Mouse (Mus musculus): ENCODE data around the gene Itgb2. TPM values are rescaled to one million over a fixed set of nuclear protein-coding genes. Genes with fewer than 3 reads are reported as not detected.
A peak's percentile ranks its signal among the peaks of the same experiment; 100 is the strongest.

Gene Itgb2
- 154 and 176 TPM in 2 replicates for polyA plus RNA-seq (2012; rRNA removed)

DNA sequence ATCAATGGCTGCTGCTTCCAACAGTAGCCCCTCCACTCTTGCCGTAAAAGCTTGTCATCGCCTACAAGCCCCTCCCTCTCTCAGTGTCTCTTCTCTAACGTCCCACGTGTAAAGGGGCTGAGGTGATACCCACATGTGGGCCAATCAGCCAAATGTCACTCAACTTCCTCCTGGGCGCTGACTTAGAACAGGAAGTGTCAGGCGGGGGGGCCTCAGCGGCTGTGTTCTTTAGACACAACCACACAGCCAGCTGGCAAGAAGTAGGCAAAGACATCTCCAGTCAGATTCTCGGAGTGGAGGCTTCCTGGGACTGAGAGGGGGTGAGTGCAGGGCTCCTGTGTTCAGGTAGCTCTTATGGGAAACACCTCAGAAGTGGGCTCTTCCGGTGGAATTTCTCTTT, at the start of gene Itgb2:
TSS of gene Itgb2 (plus strand) at position 113 of the 400 bp plus-strand sequence.
- under 1% methylated on average over 9 of the region's 9 CpGs for WGBS
- Histone ChIP-seq H3K27me3 (ENCODE audit: control insufficient read depth, insufficient read depth, low read length) (no peaks in the 10 kb centered on the region), H3K4me1 (ENCODE audit: control insufficient read depth, insufficient read depth, insufficient read length) (peaks cover 15% of the 10 kb centered on the region; the same call in 1 of the 2 replicates), H3K4me3 (ENCODE audit: extremely low read depth, insufficient read depth, insufficient read length) (peak within 1 kb of the TSS; percentile 84), H3K27ac (ENCODE audit: insufficient read depth, low read length) (peak within 1 kb of the TSS; percentile 88), H3K36me3 (ENCODE audit: control insufficient read depth, insufficient read depth, low read length) (no peaks in the 10 kb centered on the region)
- TF ChIP-seq CTCF (IDR thresholded peaks at IDR 0.05; ENCODE audit: extremely low read depth, insufficient read depth, insufficient read length, insufficient replicate concordance), result no peak
- peak; percentile 55 for TF ChIP-seq POLR2A (IDR thresholded peaks at IDR 0.05; ENCODE audit: low read depth, low read length)
- peak; percentile 68 to 79 for DNase-seq (ENCODE audit: low read depth in 1 of 2, low spot score in 2 of 2)

DNA sequence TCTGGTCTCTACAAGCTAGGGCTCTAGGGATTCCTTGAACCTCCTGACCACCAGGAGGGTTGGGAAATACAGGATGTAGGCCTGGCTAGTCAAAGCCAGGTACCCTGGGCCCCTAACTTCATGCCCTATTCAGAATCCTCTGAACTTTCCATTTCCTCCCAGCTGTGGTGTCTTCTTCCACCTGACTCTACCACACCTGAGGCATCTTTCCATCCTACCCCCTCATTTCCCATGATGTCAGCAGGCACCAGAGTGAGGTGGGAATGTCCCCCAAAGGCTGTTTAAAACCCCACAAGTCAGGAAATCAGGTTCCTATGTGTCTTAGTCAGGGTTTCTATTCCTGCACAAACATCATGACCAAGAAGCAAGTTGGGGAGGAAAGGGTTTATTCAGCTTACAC, 48.2 kb upstream of the Itgb2 start:
- peaks cover 5% of the 10 kb centered on the region for H3K36me3 ChIP-seq (ENCODE audit: control insufficient read depth, insufficient read depth, low read length)
- H3K4me1 ChIP-seq (ENCODE audit: control insufficient read depth, insufficient read depth, insufficient read length), result no peaks in the 10 kb centered on the region
- TF ChIP-seq POLR2A (IDR thresholded peaks at IDR 0.05; ENCODE audit: low read depth, low read length), result no peak
- TF ChIP-seq CTCF (IDR thresholded peaks at IDR 0.05; ENCODE audit: extremely low read depth, insufficient read depth, insufficient read length, insufficient replicate concordance), result no peak
- no peak overlapping the region for H3K27ac ChIP-seq (ENCODE audit: insufficient read depth, low read length)
- H3K27me3 ChIP-seq (ENCODE audit: control insufficient read depth, insufficient read depth, low read length), result no peaks in the 10 kb centered on the region
- H3K4me3 ChIP-seq (ENCODE audit: extremely low read depth, insufficient read depth, insufficient read length), result no peak overlapping the region
- DNase-seq (ENCODE audit: low read depth in 1 of 2, low spot score in 2 of 2), result no peak

DNA sequence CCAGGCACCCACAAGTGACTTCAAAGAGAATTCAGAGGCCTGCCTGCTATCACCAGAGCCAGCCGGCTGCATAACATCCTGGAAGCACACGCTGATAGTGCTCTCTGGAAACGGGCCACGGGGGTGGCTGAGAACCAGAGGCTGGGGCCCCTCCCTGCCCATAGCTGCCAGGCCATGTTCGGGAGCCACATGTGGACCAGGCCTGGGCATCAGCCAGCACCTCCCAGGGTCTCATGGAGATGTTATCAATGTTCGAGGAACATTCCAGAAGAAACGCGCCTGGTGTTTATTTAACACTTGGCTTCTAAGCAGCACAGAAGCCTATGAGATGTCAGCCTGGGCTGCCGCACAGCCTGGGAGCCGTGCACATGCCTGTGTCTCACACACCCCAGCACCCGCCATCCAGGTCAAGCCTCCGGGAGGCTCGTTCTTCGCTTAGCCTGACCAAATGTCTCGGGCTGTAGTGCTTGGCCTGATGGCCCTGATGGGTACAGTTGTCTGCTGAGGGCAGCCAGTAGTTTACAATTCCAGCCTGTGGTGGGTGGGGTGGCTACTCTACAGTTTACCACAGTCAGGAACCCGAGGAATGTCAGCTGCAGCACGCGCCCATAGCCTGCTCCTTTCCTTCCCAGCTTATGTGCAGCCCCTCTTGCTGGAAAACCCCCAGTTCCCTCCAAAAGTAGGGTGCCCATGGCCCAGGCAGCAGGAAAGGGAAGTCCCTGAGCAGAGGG, 45.7 kb upstream of the Itgb2 start:
- Histone ChIP-seq H3K27me3 (ENCODE audit: control insufficient read depth, insufficient read depth, low read length) (no peaks in the 10 kb centered on the region), H3K36me3 (ENCODE audit: control insufficient read depth, insufficient read depth, low read length) (peaks cover 26% of the 10 kb centered on the region), H3K4me1 (ENCODE audit: control insufficient read depth, insufficient read depth, insufficient read length) (no peaks in the 10 kb centered on the region), H3K27ac (ENCODE audit: insufficient read depth, low read length) (no peak overlapping the region), H3K4me3 (ENCODE audit: extremely low read depth, insufficient read depth, insufficient read length) (no peak overlapping the region)
- WGBS, result 62% methylated on average over 18 of the region's 18 CpGs
- TF ChIP-seq POLR2A (IDR thresholded peaks at IDR 0.05; ENCODE audit: low read depth, low read length), result no peak
- no peak for TF ChIP-seq CTCF (IDR thresholded peaks at IDR 0.05; ENCODE audit: extremely low read depth, insufficient read depth, insufficient read length, insufficient replicate concordance)
- DNase-seq (ENCODE audit: low read depth in 1 of 2, low spot score in 2 of 2), result no peak

DNA sequence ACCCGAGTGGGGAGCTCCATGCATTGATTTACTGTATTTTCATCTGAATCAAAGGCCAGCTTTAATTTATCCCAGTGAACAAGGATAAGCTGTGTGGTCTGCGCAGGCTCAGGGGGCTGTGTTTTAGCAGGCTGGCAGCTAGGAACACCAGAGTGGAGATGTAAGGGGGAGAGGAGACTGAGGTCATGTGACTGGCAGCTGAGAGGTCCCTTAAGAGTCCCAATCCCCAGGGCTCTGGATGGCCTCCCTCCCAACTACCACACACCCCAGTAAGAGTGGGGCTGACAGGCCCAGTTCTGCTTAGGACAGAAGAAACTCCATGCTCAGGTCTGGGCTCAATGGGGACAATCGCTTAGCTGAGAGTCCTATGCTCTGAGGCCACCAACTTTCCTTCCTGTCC, 44.3 kb upstream of the Itgb2 start:
- Histone ChIP-seq H3K27me3 (ENCODE audit: control insufficient read depth, insufficient read depth, low read length) (no peaks in the 10 kb centered on the region), H3K4me3 (ENCODE audit: extremely low read depth, insufficient read depth, insufficient read length) (no peak overlapping the region), H3K36me3 (ENCODE audit: control insufficient read depth, insufficient read depth, low read length) (peaks cover 34% of the 10 kb centered on the region), H3K27ac (ENCODE audit: insufficient read depth, low read length) (no peak overlapping the region), H3K4me1 (ENCODE audit: control insufficient read depth, insufficient read depth, insufficient read length) (no peaks in the 10 kb centered on the region)
- DNase-seq (ENCODE audit: low read depth in 1 of 2, low spot score in 2 of 2), result no peak
- WGBS, result 91% methylated on average over 3 of the region's 3 CpGs
- no peak for TF ChIP-seq CTCF (IDR thresholded peaks at IDR 0.05; ENCODE audit: extremely low read depth, insufficient read depth, insufficient read length, insufficient replicate concordance)
- no peak for TF ChIP-seq POLR2A (IDR thresholded peaks at IDR 0.05; ENCODE audit: low read depth, low read length)

GRCm38 (mm10) chr10:77488168-77488567, 41.9 kb upstream of the Itgb2 start:
- H3K27me3 ChIP-seq (ENCODE audit: control insufficient read depth, insufficient read depth, low read length), result no peaks in the 10 kb centered on the region
- WGBS, result 93% methylated on average over 7 of the region's 7 CpGs
- DNase-seq (ENCODE audit: low read depth in 1 of 2, low spot score in 2 of 2), result no peak
- H3K27ac ChIP-seq (ENCODE audit: insufficient read depth, low read length), result no peak overlapping the region
- no peak overlapping the region for H3K4me3 ChIP-seq (ENCODE audit: extremely low read depth, insufficient read depth, insufficient read length)
- no peaks in the 10 kb centered on the region for H3K4me1 ChIP-seq (ENCODE audit: control insufficient read depth, insufficient read depth, insufficient read length)
- H3K36me3 ChIP-seq (ENCODE audit: control insufficient read depth, insufficient read depth, low read length), result peaks cover 36% of the 10 kb centered on the region
- TF ChIP-seq POLR2A (IDR thresholded peaks at IDR 0.05; ENCODE audit: low read depth, low read length), result no peak
- no peak for TF ChIP-seq CTCF (IDR thresholded peaks at IDR 0.05; ENCODE audit: extremely low read depth, insufficient read depth, insufficient read length, insufficient replicate concordance)

GRCm38 (mm10) chr10:77491585-77491984, 38.5 kb upstream of the Itgb2 start:
- peaks cover 39% of the 10 kb centered on the region for H3K36me3 ChIP-seq (ENCODE audit: control insufficient read depth, insufficient read depth, low read length)
- no peak for DNase-seq (ENCODE audit: low read depth in 1 of 2, low spot score in 2 of 2)
- WGBS, result 85% methylated on average over 6 of the region's 6 CpGs
- H3K27ac ChIP-seq (ENCODE audit: insufficient read depth, low read length), result no peak overlapping the region
- H3K27me3 ChIP-seq (ENCODE audit: control insufficient read depth, insufficient read depth, low read length), result no peaks in the 10 kb centered on the region
- H3K4me1 ChIP-seq (ENCODE audit: control insufficient read depth, insufficient read depth, insufficient read length), result no peaks in the 10 kb centered on the region
- H3K4me3 ChIP-seq (ENCODE audit: extremely low read depth, insufficient read depth, insufficient read length), result no peak overlapping the region
- no peak for TF ChIP-seq CTCF (IDR thresholded peaks at IDR 0.05; ENCODE audit: extremely low read depth, insufficient read depth, insufficient read length, insufficient replicate concordance)
- no peak for TF ChIP-seq POLR2A (IDR thresholded peaks at IDR 0.05; ENCODE audit: low read depth, low read length)

- Histone ChIP-seq H3K36me3 (ENCODE audit: control insufficient read depth, insufficient read depth, low read length) (peaks cover 37% of the 10 kb centered on the region), H3K4me3 (ENCODE audit: extremely low read depth, insufficient read depth, insufficient read length) (no peak overlapping the region), H3K27me3 (ENCODE audit: control insufficient read depth, insufficient read depth, low read length) (no peaks in the 10 kb centered on the region), H3K27ac (ENCODE audit: insufficient read depth, low read length) (no peak overlapping the region), H3K4me1 (ENCODE audit: control insufficient read depth, insufficient read depth, insufficient read length) (no peaks in the 10 kb centered on the region)
- WGBS, result 96% methylated on average over 3 of the region's 3 CpGs
- DNase-seq (ENCODE audit: low read depth in 1 of 2, low spot score in 2 of 2), result no peak
- TF ChIP-seq POLR2A (IDR thresholded peaks at IDR 0.05; ENCODE audit: low read depth, low read length) (no peak), CTCF (IDR thresholded peaks at IDR 0.05; ENCODE audit: extremely low read depth, insufficient read depth, insufficient read length, insufficient replicate concordance) (no peak)
Measured at GRCm38 (mm10) chr10:77492885-77493284, 37.2 kb upstream of the Itgb2 start.

All from spleen, adult 2 months (tissue).